Mouse (Mus musculus) hindbrain, embryonic 12.5 days (tissue): Measurements from ENCODE around the gene Saa1. TPM values are rescaled to one million over a fixed set of nuclear protein-coding genes. Genes with fewer than 3 reads are reported as not detected.

Source experiments
- ATAC-seq: fragments of 200-750 bp; cut with Nextera tagmentation; 2 replicates; pipeline ENCODE4 v1.8.0; 2017; ENCODE audit warnings: moderate TSS enrichment; ENCODE audit not compliant: low FRiP score
- H3K27ac ChIP-seq: fragments of 300-500 bp; sonication (generic); 2 replicates; pipeline ENCODE4 v1.5.1; 2016; ENCODE audit warnings: mild to moderate bottlenecking
- H3K27me3 ChIP-seq: fragments of 300-500 bp; sonication (generic); 2 replicates; pipeline ENCODE4 v1.6.1; 2016; ENCODE audit warnings: mild to moderate bottlenecking
- H3K36me3 ChIP-seq: fragments of 300-500 bp; sonication (generic); 2 replicates; pipeline ENCODE4 v1.6.1; 2016; ENCODE audit warnings: mild to moderate bottlenecking
- H3K4me1 ChIP-seq: fragments of 300-500 bp; sonication (generic); 2 replicates; pipeline ENCODE4 v1.6.1; 2016
- H3K4me2 ChIP-seq: fragments of 300-500 bp; sonication (generic); replicated peaks from 2 replicates; pipeline ENCODE4 v1.6.1; 2016; ENCODE audit warnings: mild to moderate bottlenecking
- H3K4me3 ChIP-seq: fragments of 300-500 bp; sonication (generic); 2 replicates; pipeline ENCODE4 v1.5.1; 2016; ENCODE audit warnings: mild to moderate bottlenecking
- H3K9ac ChIP-seq: fragments of 300-500 bp; sonication (generic); 2 replicates; pipeline ENCODE4 v1.6.1; 2016; ENCODE audit warnings: mild to moderate bottlenecking, moderate library complexity
- H3K9me3 ChIP-seq: fragments of 300-500 bp; sonication (generic); replicated peaks from 2 replicates; pipeline ENCODE4 v1.6.1; 2016; ENCODE audit warnings: mild to moderate bottlenecking
- WGBS: fragments of 180-500 bp; shearing (Covaris S2); methylation state at CpG from one replicate; pipeline ENCODE4 v1.1.7; 2016; 5-methylcytosine and 5-hydroxymethylcytosine counted together
- polyA plus RNA-seq: library from polyadenylated mRNA; unstranded; fragments of >200 nt; fragmentation: Nextera tagmentation; extraction: Ambion mirVana; gene quantifications from 2 replicates; pipeline ENCODE4 v1.2.1, GENCODE M21; 2016

The Saa1 gene
- polyA plus RNA-seq, 1 experiment from 2014 or later = 0.37 TPM

- H3K9ac ChIP-seq = no peak overlapping the region
- no peak overlapping the region for H3K27ac ChIP-seq
- no peak overlapping the region for H3K4me3 ChIP-seq
- no peak overlapping the region for H3K4me2 ChIP-seq
- no peaks in the 10 kb centered on the region for H3K4me1 ChIP-seq
- ATAC-seq = no peak
- H3K9me3 ChIP-seq = no peaks in the 10 kb centered on the region
- H3K36me3 ChIP-seq = no peaks in the 10 kb centered on the region
- no peaks in the 10 kb centered on the region for H3K27me3 ChIP-seq
- 86% methylated on average over 12 of the region's 12 CpGs for WGBS
Measured at GRCm38 (mm10) chr7:46738561-46739460, 4.0 kb downstream of the Saa1 start.

GRCm38 (mm10) chr7:46734983-46735382 is 7.8 kb downstream of the Saa1 start:
- Histone ChIP-seq H3K4me3 (no peak overlapping the region), H3K27me3 (no peaks in the 10 kb centered on the region), H3K36me3 (no peaks in the 10 kb centered on the region), H3K9me3 (no peaks in the 10 kb centered on the region), H3K9ac (no peak overlapping the region), H3K4me2 (no peak overlapping the region), H3K4me1 (no peaks in the 10 kb centered on the region), H3K27ac (no peak overlapping the region)
- 85% methylated on average over 2 of the region's 2 CpGs for WGBS
- no peak for ATAC-seq

GRCm38 (mm10) chr7:46732458-46732857 is 10.3 kb downstream of the Saa1 start, which contains the start of gene Saa4:
Gene Saa4 (minus strand): TSS chr7:46732603.
- no peak within 1 kb of the TSS for H3K27ac ChIP-seq
- no peaks in the 10 kb centered on the region for H3K27me3 ChIP-seq
- no peak within 1 kb of the TSS for H3K4me2 ChIP-seq
- ATAC-seq = no peak
- no peaks in the 10 kb centered on the region for H3K36me3 ChIP-seq
- no peaks in the 10 kb centered on the region for H3K4me1 ChIP-seq
- H3K4me3 ChIP-seq = no peak within 1 kb of the TSS
- no peak within 1 kb of the TSS for H3K9ac ChIP-seq
- 80% methylated on average over 4 of the region's 4 CpGs for WGBS
- H3K9me3 ChIP-seq = no peaks in the 10 kb centered on the region

- H3K4me1 ChIP-seq = no peaks in the 10 kb centered on the region
Measured at GRCm38 (mm10) chr7:46727584-46727983, 15.2 kb downstream of the Saa1 start.

GRCm38 (mm10) chr7:46724396-46724795 is 18.4 kb downstream of the Saa1 start:
- Histone ChIP-seq H3K27ac (no peak overlapping the region), H3K9me3 (no peaks in the 10 kb centered on the region), H3K27me3 (0 out of 2 replicates have a peak, but pooled peaks cover 5% of the 10 kb centered on the region), H3K9ac (no peak overlapping the region), H3K4me3 (no peak overlapping the region), H3K4me2 (no peak overlapping the region), H3K4me1 (no peaks in the 10 kb centered on the region), H3K36me3 (no peaks in the 10 kb centered on the region)
- no peak for ATAC-seq
- WGBS = 77% methylated on average over 5 of the region's 5 CpGs

More at GRCm38 (mm10) chr7:46727584-46727983, 15.2 kb downstream of the Saa1 start:
- 81% methylated on average over 1 of the region's 1 CpGs for WGBS
- Histone ChIP-seq H3K4me3 (no peak overlapping the region), H3K27ac (no peak overlapping the region), H3K36me3 (no peaks in the 10 kb centered on the region), H3K27me3 (0 out of 2 replicates have a peak, but pooled peaks cover 3% of the 10 kb centered on the region), H3K4me2 (no peak overlapping the region), H3K9ac (no peak overlapping the region), H3K9me3 (no peaks in the 10 kb centered on the region)
- ATAC-seq = no peak

GRCm38 (mm10) chr7:46723849-46724248 is 18.9 kb downstream of the Saa1 start:
- no peak overlapping the region for H3K4me3 ChIP-seq
- 90% methylated on average over 3 of the region's 3 CpGs for WGBS
- no peaks in the 10 kb centered on the region for H3K4me1 ChIP-seq
- no peak overlapping the region for H3K4me2 ChIP-seq
- no peak overlapping the region for H3K27ac ChIP-seq
- ATAC-seq = no peak
- no peaks in the 10 kb centered on the region for H3K36me3 ChIP-seq
- 0 out of 2 replicates have a peak, but pooled peaks cover 5% of the 10 kb centered on the region for H3K27me3 ChIP-seq
- no peaks in the 10 kb centered on the region for H3K9me3 ChIP-seq
- H3K9ac ChIP-seq = no peak overlapping the region

- H3K27me3 ChIP-seq = 0 out of 2 replicates have a peak, but pooled peaks cover 5% of the 10 kb centered on the region
- H3K36me3 ChIP-seq = no peaks in the 10 kb centered on the region
- H3K4me2 ChIP-seq = no peak overlapping the region
- H3K9ac ChIP-seq = no peak overlapping the region
- H3K4me1 ChIP-seq = no peaks in the 10 kb centered on the region
- ATAC-seq = no peak
- no peaks in the 10 kb centered on the region for H3K9me3 ChIP-seq
- 95% methylated on average over 6 of the region's 6 CpGs for WGBS
- no peak overlapping the region for H3K27ac ChIP-seq
- H3K4me3 ChIP-seq = no peak overlapping the region
Measured at GRCm38 (mm10) chr7:46723354-46723753, 19.4 kb downstream of the Saa1 start.

- Histone ChIP-seq H3K9me3 (no peaks in the 10 kb centered on the region), H3K4me3 (no peak overlapping the region), H3K9ac (no peak overlapping the region), H3K27me3 (0 out of 2 replicates have a peak, but pooled peaks cover 5% of the 10 kb centered on the region), H3K36me3 (no peaks in the 10 kb centered on the region), H3K27ac (no peak overlapping the region), H3K4me1 (no peaks in the 10 kb centered on the region), H3K4me2 (no peak overlapping the region)
- WGBS = 77% methylated on average over 9 of the region's 9 CpGs
- no peak for ATAC-seq
Measured at GRCm38 (mm10) chr7:46720460-46720859, 22.3 kb downstream of the Saa1 start.

- Histone ChIP-seq H3K4me1 (no peaks in the 10 kb centered on the region), H3K36me3 (no peaks in the 10 kb centered on the region), H3K4me3 (no peak overlapping the region), H3K4me2 (no peak overlapping the region), H3K9me3 (no peaks in the 10 kb centered on the region), H3K9ac (no peak overlapping the region), H3K27me3 (0 out of 2 replicates have a peak, but pooled peaks cover 2% of the 10 kb centered on the region), H3K27ac (no peak overlapping the region)
- ATAC-seq = no peak
- WGBS = 90% methylated on average over 7 of the region's 7 CpGs
Measured at GRCm38 (mm10) chr7:46719526-46719925, 23.3 kb downstream of the Saa1 start.

GRCm38 (mm10) chr7:46718591-46719270 is 24.0 kb downstream of the Saa1 start:
- ATAC-seq = no peak
- Histone ChIP-seq H3K27me3 (0 out of 2 replicates have a peak, but pooled peaks cover 2% of the 10 kb centered on the region), H3K9me3 (no peaks in the 10 kb centered on the region), H3K9ac (no peak overlapping the region), H3K4me2 (no peak overlapping the region), H3K27ac (no peak overlapping the region), H3K4me3 (no peak overlapping the region), H3K36me3 (no peaks in the 10 kb centered on the region), H3K4me1 (no peaks in the 10 kb centered on the region)
- 85% methylated on average over 7 of the region's 7 CpGs for WGBS

- Histone ChIP-seq H3K4me3 (no peak overlapping the region), H3K4me1 (no peaks in the 10 kb centered on the region), H3K4me2 (no peak overlapping the region), H3K27me3 (peaks cover 5% of the 10 kb centered on the region; the same call in 1 of the 2 replicates), H3K9ac (no peak overlapping the region), H3K36me3 (no peaks in the 10 kb centered on the region), H3K27ac (no peak overlapping the region), H3K9me3 (no peaks in the 10 kb centered on the region)
- WGBS = 74% methylated on average over 5 of the region's 5 CpGs
- no peak for ATAC-seq
Measured at GRCm38 (mm10) chr7:46716897-46717296, 25.9 kb downstream of the Saa1 start.

- Histone ChIP-seq H3K4me1 (no peaks in the 10 kb centered on the region), H3K27me3 (peaks cover 5% of the 10 kb centered on the region; the same call in 1 of the 2 replicates), H3K27ac (no peak within 1 kb of the TSS), H3K9me3 (no peaks in the 10 kb centered on the region), H3K4me2 (no peak within 1 kb of the TSS), H3K4me3 (no peak within 1 kb of the TSS), H3K36me3 (no peaks in the 10 kb centered on the region), H3K9ac (no peak within 1 kb of the TSS)
- WGBS = 87% methylated on average over 5 of the region's 5 CpGs
- no peak for ATAC-seq
Measured at GRCm38 (mm10) chr7:46715600-46715999, 27.2 kb downstream of the Saa1 start, which contains the start of gene Saa3. Gene Saa3 (minus strand): TSS chr7:46715700.
